Mouse (Mus musculus) forebrain, postnatal 0 days (tissue): Measurements from ENCODE around the gene St3gal5. TPM values are rescaled to one million over a fixed set of nuclear protein-coding genes. Genes with fewer than 3 reads are reported as not detected.

Experiments
- ATAC-seq: fragments of 200-750 bp; cut with Nextera tagmentation; 2 replicates; pipeline ENCODE4 v1.8.0; 2017; ENCODE audit warnings: mild to moderate bottlenecking, moderate library complexity
- DNase-seq: peaks from one replicate; pipeline ENCODE4 v3.0.0-alpha.2; 2015
- H3K27ac ChIP-seq: fragments of 300-500 bp; sonication (generic); 2 replicates; pipeline ENCODE4 v1.5.1; 2014; ENCODE audit warnings: low read depth, mild to moderate bottlenecking, antibody characterized with exemption, low read length, moderate library complexity, mixed read lengths
- H3K27me3 ChIP-seq: fragments of 300-500 bp; sonication (generic); 2 replicates; pipeline ENCODE4 v1.6.1; 2014; ENCODE audit warnings: mild to moderate bottlenecking, low read length, mixed read lengths; ENCODE audit not compliant: insufficient read depth
- H3K36me3 ChIP-seq: fragments of 300-500 bp; sonication (generic); 2 replicates; pipeline ENCODE4 v1.6.1; 2014; ENCODE audit warnings: mild to moderate bottlenecking, moderate library complexity; ENCODE audit not compliant: insufficient read depth
- H3K4me1 ChIP-seq: fragments of 300-500 bp; sonication (generic); 2 replicates; pipeline ENCODE4 v1.6.1; 2014; ENCODE audit warnings: antibody characterized with exemption; ENCODE audit not compliant: insufficient read depth
- H3K4me2 ChIP-seq: fragments of 300-500 bp; sonication (generic); 2 replicates; pipeline ENCODE4 v1.6.1; 2014; ENCODE audit warnings: low read depth, mild to moderate bottlenecking, moderate library complexity
- H3K4me3 ChIP-seq: fragments of 300-500 bp; sonication (generic); 2 replicates; pipeline ENCODE4 v1.5.1; 2014; ENCODE audit warnings: low read depth, low read length, mixed read lengths
- H3K9ac ChIP-seq: fragments of 300-500 bp; sonication (generic); 2 replicates; pipeline ENCODE4 v1.6.1; 2014; ENCODE audit warnings: mild to moderate bottlenecking
- H3K9me3 ChIP-seq: fragments of 300-500 bp; sonication (generic); 2 replicates; pipeline ENCODE4 v1.6.1; 2016; ENCODE audit warnings: low read length
- CTCF ChIP-seq: sonication (generic); IDR thresholded peaks from 2 replicates; pipeline ENCODE4 v1.5.1; 2016; ENCODE audit warnings: antibody characterized with exemption, control low read depth, low read depth
- whole genome bisulfite sequencing: fragments of 180-500 bp; shearing (Covaris S2); extraction: QIAGEN DNeasy Blood & Tissue Kit; methylation state at CpG from one replicate; pipeline ENCODE4 v1.1.7; 2014; 5-methylcytosine and 5-hydroxymethylcytosine counted together
- polyA plus RNA-seq: library from polyadenylated mRNA; unstranded; fragments of >200 nt; fragmentation: Nextera tagmentation; extraction: Ambion mirVana; gene quantifications from 2 replicates; pipeline ENCODE4 v1.2.1, GENCODE M21; 2015
- total RNA-seq: library from RNA; depleted of rRNA; stranded (reverse); fragments of >200 nt; gene quantifications from 2 replicates; pipeline ENCODE4 v1.2.3, GENCODE M21; 2014

The St3gal5 gene
- total and polyA plus RNA-seq, 2 experiments from 2014 or later = 17.5 to 53.4 TPM

GRCm38 (mm10) chr6:72177417-72177816, 80.0 kb downstream of the St3gal5 start:
- no peak overlapping the region for H3K4me2 ChIP-seq
- H3K27me3 ChIP-seq = no peaks in the 10 kb centered on the region
- WGBS = 83% methylated on average over 3 of the region's 3 CpGs
- no peaks in the 10 kb centered on the region for H3K4me1 ChIP-seq
- ATAC-seq = no peak
- no peaks in the 10 kb centered on the region for H3K9me3 ChIP-seq
- no peaks in the 10 kb centered on the region for H3K36me3 ChIP-seq
- no peak overlapping the region for H3K27ac ChIP-seq
- no peak for TF ChIP-seq CTCF
- H3K4me3 ChIP-seq = no peak overlapping the region
- no peak for DNase-seq
- no peak overlapping the region for H3K9ac ChIP-seq

- DNase-seq (no peak), ATAC-seq (no peak)
- Histone ChIP-seq H3K9ac (no peak overlapping the region), H3K36me3 (no peaks in the 10 kb centered on the region), H3K27me3 (no peaks in the 10 kb centered on the region), H3K4me1 (no peaks in the 10 kb centered on the region), H3K4me3 (no peak overlapping the region), H3K9me3 (no peaks in the 10 kb centered on the region), H3K27ac (no peak overlapping the region), H3K4me2 (no peak overlapping the region)
- no peak for TF ChIP-seq CTCF
- WGBS = 83% methylated on average over 3 of the region's 3 CpGs
Measured at GRCm38 (mm10) chr6:72179006-72179405, 81.6 kb downstream of the St3gal5 start.

- no peak for TF ChIP-seq CTCF
- ATAC-seq (no peak), DNase-seq (no peak)
- Histone ChIP-seq H3K9ac (no peak overlapping the region), H3K4me2 (no peak overlapping the region), H3K9me3 (no peaks in the 10 kb centered on the region), H3K4me3 (no peak overlapping the region), H3K36me3 (no peaks in the 10 kb centered on the region), H3K27ac (no peak overlapping the region), H3K4me1 (no peaks in the 10 kb centered on the region), H3K27me3 (no peaks in the 10 kb centered on the region)
- WGBS = 85% methylated on average over 12 of the region's 12 CpGs
Measured at GRCm38 (mm10) chr6:72179562-72180502, 82.4 kb downstream of the St3gal5 start.

GRCm38 (mm10) chr6:72184576-72184975, 87.2 kb downstream of the St3gal5 start:
- ATAC-seq (no peak), DNase-seq (no peak)
- Histone ChIP-seq H3K36me3 (no peaks in the 10 kb centered on the region), H3K4me3 (no peak overlapping the region), H3K4me1 (no peaks in the 10 kb centered on the region), H3K27ac (no peak overlapping the region), H3K27me3 (no peaks in the 10 kb centered on the region), H3K9ac (no peak overlapping the region), H3K9me3 (no peaks in the 10 kb centered on the region), H3K4me2 (no peak overlapping the region)
- WGBS = 77% methylated on average over 5 of the region's 5 CpGs
- no peak for TF ChIP-seq CTCF

- TF ChIP-seq CTCF = peak; percentile 98
- H3K4me2 ChIP-seq = no peak overlapping the region
- DNase-seq = peak; percentile 86
- WGBS = 6% methylated on average over 6 of the region's 6 CpGs
- no peaks in the 10 kb centered on the region for H3K27me3 ChIP-seq
- no peak overlapping the region for H3K4me3 ChIP-seq
- H3K9me3 ChIP-seq = no peaks in the 10 kb centered on the region
- no peak overlapping the region for H3K27ac ChIP-seq
- no peak overlapping the region for H3K9ac ChIP-seq
- ATAC-seq = peak; percentile 68; the same call in 1 of the 2 replicates
- no peaks in the 10 kb centered on the region for H3K4me1 ChIP-seq
- no peaks in the 10 kb centered on the region for H3K36me3 ChIP-seq
Measured at GRCm38 (mm10) chr6:72185893-72186490, 88.6 kb downstream of the St3gal5 start.

GRCm38 (mm10) chr6:72186809-72187208, 89.4 kb downstream of the St3gal5 start:
- whole genome bisulfite sequencing = 81% methylated on average over 6 of the region's 6 CpGs
- no peak for TF ChIP-seq CTCF
- no peaks in the 10 kb centered on the region for H3K4me1 ChIP-seq
- H3K36me3 ChIP-seq = no peaks in the 10 kb centered on the region
- H3K27ac ChIP-seq = no peak overlapping the region
- no peak for ATAC-seq
- H3K4me2 ChIP-seq = no peak overlapping the region
- H3K4me3 ChIP-seq = no peak overlapping the region
- no peaks in the 10 kb centered on the region for H3K27me3 ChIP-seq
- no peak overlapping the region for H3K9ac ChIP-seq
- no peaks in the 10 kb centered on the region for H3K9me3 ChIP-seq
- no peak for DNase-seq
